Mouse (Mus musculus) E14TG2a.4 (cell line): ENCODE data around the gene Smarcad1.

ENCODE experiments used
- CTCF ChIP-seq: conservative IDR thresholded peaks from 2 replicates; pipeline ENCODE4 v1.5.1; 2014; ENCODE audit warnings: low read length
- NANOG ChIP-seq: IDR thresholded peaks from 2 replicates; pipeline ENCODE4 v1.6.1; 2014; ENCODE audit warnings: borderline replicate concordance, low read length, mixed read lengths
- POU5F1 ChIP-seq: IDR thresholded peaks from 2 replicates; pipeline ENCODE4 v1.6.1; 2014; ENCODE audit warnings: low read length, borderline replicate concordance

GRCm38 (mm10) chr6:65150703-65151102, 108.3 kb downstream of the Smarcad1 start:
- TF ChIP-seq CTCF (no peak), POU5F1 (no peak), NANOG (no peak)
